Mouse (Mus musculus): ENCODE results near the gene Fam117a. TPM values are rescaled to one million over a fixed set of nuclear protein-coding genes. Genes with fewer than 3 reads are reported as not detected.
A peak's percentile ranks its signal among the peaks of the same experiment; 100 is the strongest.

Fam117a gene
- total and polyA plus RNA-seq, 3 experiments, result 49.9 to 116 TPM; not detected in 1

DNA sequence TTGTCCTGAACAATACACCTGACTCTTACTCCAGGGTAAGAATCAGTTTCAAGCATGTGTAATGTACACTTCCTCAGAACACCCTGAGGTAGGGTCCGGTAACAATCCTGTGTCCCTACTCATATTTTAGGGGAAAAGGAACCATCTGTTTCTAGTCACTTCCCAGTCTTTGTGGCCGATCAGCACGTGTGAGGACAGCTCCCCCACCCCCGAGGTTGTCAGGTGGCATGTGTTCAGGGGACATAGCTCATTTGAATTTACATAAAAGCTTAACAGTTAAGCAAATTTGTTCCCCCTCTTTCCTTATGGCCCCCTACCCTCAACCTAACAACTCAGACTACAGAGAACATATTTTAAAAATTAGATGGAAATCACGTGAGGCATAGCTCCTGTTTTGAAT is 3.8 kb downstream of the Fam117a start (continued):
- TF ChIP-seq EP300 (IDR thresholded peaks at IDR 0.05; ENCODE audit: low read depth in 1 of 2, low read length in 2 of 2), result no peak
- no peak for TF ChIP-seq NRF1 (IDR thresholded peaks at IDR 0.05; ENCODE audit: insufficient read depth, low read depth, low read length, poor library complexity, severe bottlenecking)
- TF ChIP-seq RCOR1 (IDR thresholded peaks at IDR 0.05; ENCODE audit: low read depth, low read length), result no peak
- 0 out of 2 replicates have a peak, but pooled peaks have one; percentile 2 for TF ChIP-seq ETS1 (IDR thresholded peaks at IDR 0.05; ENCODE audit: low read depth, low read length)
- TF ChIP-seq SMC3 (IDR thresholded peaks at IDR 0.05; ENCODE audit: low read depth, low read length), result no peak
- no peak for TF ChIP-seq TBP (IDR thresholded peaks at IDR 0.05; ENCODE audit: low read depth, low read length)
- no peak for TF ChIP-seq TAL1 (IDR thresholded peaks at IDR 0.05; ENCODE audit: low read length)
- peak; percentile 39; the same call in 1 of the 2 replicates for TF ChIP-seq BHLHE40 (IDR thresholded peaks at IDR 0.05; ENCODE audit: borderline replicate concordance, low read depth, low read length)
- TF ChIP-seq TCF12 (IDR thresholded peaks at IDR 0.05; ENCODE audit: low read depth, low read length), result no peak

DNA sequence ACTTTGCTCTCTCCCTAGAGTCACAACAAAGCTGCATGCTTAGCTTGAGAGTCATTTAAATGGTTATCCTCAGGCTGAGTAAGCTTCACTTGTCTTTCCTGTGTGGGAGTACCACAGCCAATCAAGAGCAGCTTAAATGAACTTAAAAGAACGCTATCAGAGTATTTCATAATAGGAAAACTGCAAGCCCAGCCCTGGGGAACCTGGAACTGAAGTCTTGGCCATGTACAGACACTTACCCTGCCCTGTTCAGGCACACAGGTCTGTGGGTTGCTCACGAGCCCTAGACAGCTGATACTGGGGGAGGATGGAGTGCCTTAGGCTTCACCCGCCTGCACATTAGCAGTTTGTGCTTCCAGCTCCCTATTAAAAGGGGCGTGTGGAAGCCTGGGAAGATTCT is 6.4 kb downstream of the Fam117a start:
- Histone ChIP-seq H3K27me3 (ENCODE audit: control insufficient read depth in 1 of 2, insufficient read depth in 2 of 2, low read length in 2 of 2) (no peaks in the 10 kb centered on the region), H3K27ac (ENCODE audit: control insufficient read depth, low read depth, low read length) (no peak overlapping the region), H3K79me2 (ENCODE audit: control insufficient read depth, insufficient read depth, low read length, poor library complexity) (peaks cover 56% of the 10 kb centered on the region), H3K9me3 (replicated peaks; ENCODE audit: insufficient read depth, low read length) (no peaks in the 10 kb centered on the region), H3K4me3 (ENCODE audit: control insufficient read depth in 1 of 2, insufficient read depth in 1 of 2, low read depth in 2 of 2, low read length in 2 of 2) (no peak overlapping the region), H3K36me3 (ENCODE audit: control insufficient read depth in 1 of 2, insufficient read depth in 2 of 2, low read length in 2 of 2) (peaks cover 41 to 53% of the 10 kb centered on the region in 2 experiments), H3K9ac (ENCODE audit: control insufficient read depth, low read depth, low read length, poor library complexity, severe bottlenecking) (no peak overlapping the region), H3K4me1 (ENCODE audit: control insufficient read depth in 1 of 2, insufficient read depth in 2 of 2, low read length in 2 of 2) (peaks cover 37 to 41% of the 10 kb centered on the region in 2 experiments)
- TF ChIP-seq POLR2A (IDR thresholded peaks at IDR 0.05; ENCODE audit: control insufficient read depth in 1 of 2, insufficient read depth in 1 of 2, low read depth in 1 of 2, low read length in 2 of 2, poor library complexity in 1 of 2) (no peak; a peak in 1 of 4 replicates), TCF12 (IDR thresholded peaks at IDR 0.05; ENCODE audit: low read depth, low read length) (no peak), SIN3A (IDR thresholded peaks at IDR 0.05; ENCODE audit: low read length) (no peak), CHD2 (IDR thresholded peaks at IDR 0.05; ENCODE audit: low read length) (no peak), KAT2A (conservative IDR thresholded peaks at IDR 0.05; ENCODE audit: low read depth, low read length) (no peak), TBP (IDR thresholded peaks at IDR 0.05; ENCODE audit: low read depth, low read length) (no peak), ZMIZ1 (IDR thresholded peaks at IDR 0.05; ENCODE audit: low read depth, low read length) (no peak), MYB (IDR thresholded peaks at IDR 0.05; ENCODE audit: low read depth, low read length) (no peak), CTCF (IDR thresholded peaks at IDR 0.05 in 2 of 3, conservative IDR thresholded peaks at IDR 0.05 in 1 of 3; ENCODE audit: control insufficient read depth in 1 of 3, insufficient read depth in 1 of 3, low read depth in 2 of 3, low read length in 3 of 3, poor library complexity in 1 of 3, severe bottlenecking in 1 of 3) (no peak), POLR2AphosphoS5 (IDR thresholded peaks at IDR 0.05; ENCODE audit: borderline replicate concordance, low read depth, low read length) (no peak), UBTF (IDR thresholded peaks at IDR 0.05; ENCODE audit: borderline replicate concordance, insufficient read depth, low read depth, low read length) (no peak)
- DNase-seq (ENCODE audit: low read depth, low spot score), result no peak

DNA sequence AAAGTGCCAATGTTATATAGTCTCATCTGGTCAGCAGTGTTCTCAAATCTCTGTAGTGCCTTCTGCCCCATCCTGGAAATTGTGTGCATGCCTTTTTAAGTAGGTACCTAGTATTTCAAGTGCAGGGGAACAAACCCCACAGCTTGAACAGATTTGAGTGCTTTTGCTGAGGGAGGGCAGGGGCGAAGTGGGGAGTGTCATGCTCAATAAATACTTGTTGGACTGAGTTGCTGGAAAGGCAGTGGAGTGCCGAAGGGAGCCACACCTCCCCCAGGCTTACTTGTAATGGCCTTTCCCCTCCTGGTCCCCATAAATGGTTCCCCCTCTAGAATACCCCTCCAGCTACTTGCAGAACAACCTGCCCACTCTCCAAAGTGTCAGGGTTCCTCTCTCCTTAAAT is 7.4 kb downstream of the Fam117a start:
- Histone ChIP-seq H3K9me3 (replicated peaks; ENCODE audit: insufficient read depth, low read length) (no peaks in the 10 kb centered on the region), H3K9ac (ENCODE audit: control insufficient read depth, low read depth, low read length, poor library complexity, severe bottlenecking) (no peak overlapping the region), H3K79me2 (ENCODE audit: control insufficient read depth, insufficient read depth, low read length, poor library complexity) (peaks cover 46% of the 10 kb centered on the region), H3K36me3 (ENCODE audit: control insufficient read depth in 1 of 2, insufficient read depth in 2 of 2, low read length in 2 of 2) (peaks cover 41 to 43% of the 10 kb centered on the region in 2 experiments), H3K4me3 (ENCODE audit: control insufficient read depth in 1 of 2, insufficient read depth in 1 of 2, low read depth in 2 of 2, low read length in 2 of 2) (no peak overlapping the region), H3K4me1 (ENCODE audit: control insufficient read depth in 1 of 2, insufficient read depth in 2 of 2, low read length in 2 of 2) (peaks cover 32% of the 10 kb centered on the region in 2 experiments), H3K27me3 (ENCODE audit: control insufficient read depth in 1 of 2, insufficient read depth in 2 of 2, low read length in 2 of 2) (no peaks in the 10 kb centered on the region), H3K27ac (ENCODE audit: control insufficient read depth, low read depth, low read length) (no peak overlapping the region)
- no peak for DNase-seq (ENCODE audit: low read depth, low spot score)
- TF ChIP-seq TCF12 (IDR thresholded peaks at IDR 0.05; ENCODE audit: low read depth, low read length) (no peak), MAZ (IDR thresholded peaks at IDR 0.05; ENCODE audit: low read depth, low read length) (no peak), NRF1 (IDR thresholded peaks at IDR 0.05; ENCODE audit: insufficient read depth, low read depth, low read length, poor library complexity, severe bottlenecking) (no peak), ELF1 (IDR thresholded peaks at IDR 0.05; ENCODE audit: low read depth, low read length) (no peak), UBTF (IDR thresholded peaks at IDR 0.05; ENCODE audit: borderline replicate concordance, insufficient read depth, low read depth, low read length) (no peak), EP300 (IDR thresholded peaks at IDR 0.05; ENCODE audit: low read depth in 1 of 2, low read length in 2 of 2) (no peak), SMC3 (IDR thresholded peaks at IDR 0.05; ENCODE audit: low read depth, low read length) (no peak), TBP (IDR thresholded peaks at IDR 0.05; ENCODE audit: low read depth, low read length) (no peak), POLR2A (IDR thresholded peaks at IDR 0.05; ENCODE audit: control insufficient read depth in 1 of 2, insufficient read depth in 1 of 2, low read depth in 1 of 2, low read length in 2 of 2, poor library complexity in 1 of 2) (no peak), CTCF (IDR thresholded peaks at IDR 0.05 in 2 of 3, conservative IDR thresholded peaks at IDR 0.05 in 1 of 3; ENCODE audit: control insufficient read depth in 1 of 3, insufficient read depth in 1 of 3, low read depth in 2 of 3, low read length in 3 of 3, poor library complexity in 1 of 3, severe bottlenecking in 1 of 3) (no peak), POLR2AphosphoS2 (IDR thresholded peaks at IDR 0.05; ENCODE audit: low read length) (no peak), MAX (IDR thresholded peaks at IDR 0.05; ENCODE audit: low read length) (no peak), USF2 (IDR thresholded peaks at IDR 0.05; ENCODE audit: borderline replicate concordance in 1 of 2, insufficient read depth in 1 of 2, low read depth in 1 of 2, low read length in 2 of 2) (no peak), USF1 (IDR thresholded peaks at IDR 0.05; ENCODE audit: low read depth, low read length) (no peak), RAD21 (IDR thresholded peaks at IDR 0.05; ENCODE audit: low read depth, low read length) (no peak), MEF2A (IDR thresholded peaks at IDR 0.05; ENCODE audit: extremely low read depth, insufficient replicate concordance, low read depth, low read length, poor library complexity, severe bottlenecking) (no peak)
